Mouse (Mus musculus) layer of hippocampus, adult 11-12 months (tissue): ENCODE measurements at regions not wholly inside any gene's neighbourhood (a gene's known extent, or its start where the extent isn't known, plus 50 kb on each side); places are given as distances from the start of the nearest gene placed in this dataset.

Source experiments
- DNase-seq: peaks from one replicate; pipeline ENCODE4 v3.0.0; 2022; ENCODE audit warnings: low spot score

DNA sequence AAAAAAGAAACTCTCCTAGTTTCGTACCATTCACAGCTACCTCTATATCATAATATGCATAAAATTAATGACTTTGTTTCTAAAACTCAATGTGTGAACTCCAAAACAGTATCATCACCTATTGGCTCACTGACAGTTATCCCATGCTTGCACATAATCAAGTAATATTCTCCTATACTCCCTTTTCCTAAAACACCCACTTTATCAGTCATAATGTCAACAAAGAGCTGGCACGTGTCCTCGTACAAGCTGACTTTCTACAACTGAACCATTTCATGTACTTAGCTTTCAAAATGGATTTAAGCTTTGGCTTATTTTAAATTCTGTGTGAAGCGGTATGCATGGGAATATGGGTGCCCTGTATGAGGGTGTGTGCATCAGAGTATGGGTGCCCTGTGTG lies 58.0 kb upstream of the Golim4 start:
- no peak for DNase-seq

DNA sequence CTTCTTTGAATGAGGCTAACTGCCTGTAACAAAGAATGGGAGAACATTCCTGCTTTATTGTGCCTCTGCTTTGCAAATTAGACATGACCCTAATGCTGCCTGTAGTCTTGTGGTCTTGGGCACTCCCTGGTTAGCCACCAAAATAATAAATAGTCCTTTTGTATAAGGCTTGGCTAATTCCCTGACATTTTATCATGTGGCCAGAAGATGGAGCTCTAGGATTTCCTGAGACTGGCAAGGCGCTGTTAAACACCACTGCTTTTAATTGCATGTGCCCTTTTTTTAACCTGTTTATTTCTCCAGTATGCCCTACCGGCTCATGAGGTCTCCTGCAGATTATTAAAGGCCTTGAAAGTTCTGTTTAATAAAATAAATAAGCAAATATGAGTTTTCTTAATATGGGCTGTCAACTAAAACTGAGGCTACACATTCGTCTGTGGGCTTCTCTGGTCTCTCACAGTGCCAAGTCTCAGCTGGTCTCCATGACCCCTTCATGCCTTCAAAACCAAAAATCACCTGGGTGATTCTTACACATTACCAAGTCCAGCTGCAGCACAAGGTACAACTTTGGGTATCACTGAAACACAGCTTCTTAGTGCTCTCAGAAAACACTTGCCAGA lies 51.9 kb upstream of the Golim4 start:
- DNase-seq = peak; percentile 30
